Mouse (Mus musculus) hindbrain, postnatal 0 days (tissue): ENCODE measurements around the gene Coq8a. TPM values are rescaled to one million over a fixed set of nuclear protein-coding genes. Genes with fewer than 3 reads are reported as not detected.

Experiments
- ATAC-seq: fragments of 200-750 bp; cut with Nextera tagmentation; 2 replicates; pipeline ENCODE4 v1.8.0; 2017; ENCODE audit warnings: mild to moderate bottlenecking, moderate TSS enrichment, moderate library complexity
- DNase-seq: peaks from one replicate; pipeline ENCODE4 v3.0.0-alpha.2; 2015; ENCODE audit warnings: low spot score
- H3K27ac ChIP-seq: fragments of 300-500 bp; sonication (generic); 2 replicates; pipeline ENCODE4 v1.5.1; 2014; ENCODE audit warnings: mild to moderate bottlenecking
- H3K27me3 ChIP-seq: fragments of 300-500 bp; sonication (generic); 2 replicates; pipeline ENCODE4 v1.6.1; 2014; ENCODE audit warnings: low read length, mixed read lengths; ENCODE audit not compliant: insufficient read depth
- H3K36me3 ChIP-seq: fragments of 300-500 bp; sonication (generic); 2 replicates; pipeline ENCODE4 v1.6.1; 2014; ENCODE audit warnings: low read length, mixed read lengths; ENCODE audit not compliant: insufficient read depth
- H3K4me1 ChIP-seq: fragments of 300-500 bp; sonication (generic); 2 replicates; pipeline ENCODE4 v1.6.1; 2014; ENCODE audit warnings: antibody characterized with exemption, low read length, mixed read lengths; ENCODE audit not compliant: insufficient read depth
- H3K4me2 ChIP-seq: fragments of 300-500 bp; sonication (generic); 2 replicates; pipeline ENCODE4 v1.6.1; 2014; ENCODE audit warnings: low read depth, mild to moderate bottlenecking, low read length, moderate library complexity, mixed read lengths
- H3K4me3 ChIP-seq: fragments of 300-500 bp; sonication (generic); 2 replicates; pipeline ENCODE4 v1.5.1; 2014; ENCODE audit warnings: low read length
- H3K9ac ChIP-seq: fragments of 300-500 bp; sonication (generic); replicated peaks from 2 replicates; pipeline ENCODE4 v1.6.1; 2014; ENCODE audit warnings: mild to moderate bottlenecking, low read length, moderate library complexity, mixed read lengths
- H3K9me3 ChIP-seq: fragments of 300-500 bp; sonication (generic); 2 replicates; pipeline ENCODE4 v1.6.1; 2016; ENCODE audit warnings: low read length, mixed read lengths
- CTCF ChIP-seq: IDR thresholded peaks from 2 replicates; pipeline ENCODE4 v1.5.1; 2016; ENCODE audit warnings: antibody characterized with exemption, control low read depth, low read depth
- WGBS: fragments of 180-500 bp; shearing (Covaris S2); extraction: QIAGEN DNeasy Blood & Tissue Kit; methylation state at CpG from one replicate; pipeline ENCODE4 v1.1.7; 2014; 5-methylcytosine and 5-hydroxymethylcytosine counted together
- polyA plus RNA-seq: library from polyadenylated mRNA; unstranded; fragments of >200 nt; fragmentation: Nextera tagmentation; extraction: Ambion mirVana; gene quantifications from 2 replicates; pipeline ENCODE4 v1.2.1, GENCODE M21; 2015
- total RNA-seq: library from RNA; depleted of rRNA; stranded (reverse); fragments of >200 nt; gene quantifications from 2 replicates; pipeline ENCODE4 v1.2.3, GENCODE M21; 2014

Coq8a gene
- total and polyA plus RNA-seq, 2 experiments from 2014 or later, result 6.0 to 9.2 TPM

GRCm38 (mm10) chr1:180188951-180189350, 10.5 kb downstream of the Coq8a start:
- 80% methylated on average over 4 of the region's 4 CpGs for WGBS
- Histone ChIP-seq H3K27me3 (no peaks in the 10 kb centered on the region), H3K9me3 (no peaks in the 10 kb centered on the region), H3K36me3 (no peaks in the 10 kb centered on the region), H3K4me3 (no peak overlapping the region), H3K9ac (no peak overlapping the region), H3K4me1 (no peaks in the 10 kb centered on the region), H3K4me2 (no peak overlapping the region), H3K27ac (no peak overlapping the region)
- no peak for ATAC-seq
- no peak for TF ChIP-seq CTCF
- no peak for DNase-seq

DNA sequence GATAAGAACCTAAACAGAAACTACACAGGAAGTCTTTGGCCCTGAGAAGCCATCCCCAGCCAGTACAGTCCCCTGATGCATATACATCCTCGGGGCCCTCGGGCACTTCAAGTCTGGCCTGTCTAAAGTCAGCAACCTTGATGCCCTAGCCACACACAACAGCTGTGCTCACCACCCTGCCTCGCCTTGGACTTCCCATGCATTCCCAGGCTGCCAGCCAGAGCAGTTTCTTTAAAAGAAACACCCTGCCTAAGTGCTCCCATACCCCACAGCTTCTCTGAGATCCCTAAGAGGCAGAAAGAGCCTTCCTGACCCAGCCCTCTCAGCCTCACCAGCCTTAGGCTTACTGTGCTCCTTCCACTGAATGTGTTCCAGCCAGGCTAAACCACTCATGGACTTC, 13.0 kb downstream of the Coq8a start:
- WGBS, result 80% methylated on average over 3 of the region's 3 CpGs
- ATAC-seq (no peak), DNase-seq (no peak)

GRCm38 (mm10) chr1:180185877-180186276, 13.5 kb downstream of the Coq8a start:
- WGBS, result 63% methylated on average over 5 of the region's 5 CpGs
- Histone ChIP-seq H3K36me3 (no peaks in the 10 kb centered on the region), H3K4me2 (no peak overlapping the region), H3K4me1 (no peaks in the 10 kb centered on the region), H3K9me3 (no peaks in the 10 kb centered on the region), H3K9ac (no peak overlapping the region), H3K4me3 (no peak overlapping the region), H3K27ac (no peak overlapping the region), H3K27me3 (no peaks in the 10 kb centered on the region)
- no peak for ATAC-seq
- peak; percentile 10; the same call in 1 of the 2 replicates for TF ChIP-seq CTCF
- no peak for DNase-seq

More for the DNA sequence above, 13.0 kb downstream of the Coq8a start:
- H3K9ac ChIP-seq, result no peak overlapping the region
- no peak for TF ChIP-seq CTCF
- no peak overlapping the region for H3K27ac ChIP-seq
- no peak overlapping the region for H3K4me3 ChIP-seq
- H3K4me1 ChIP-seq, result no peaks in the 10 kb centered on the region
- no peaks in the 10 kb centered on the region for H3K36me3 ChIP-seq
- no peaks in the 10 kb centered on the region for H3K9me3 ChIP-seq
- no peaks in the 10 kb centered on the region for H3K27me3 ChIP-seq
- no peak overlapping the region for H3K4me2 ChIP-seq

DNA sequence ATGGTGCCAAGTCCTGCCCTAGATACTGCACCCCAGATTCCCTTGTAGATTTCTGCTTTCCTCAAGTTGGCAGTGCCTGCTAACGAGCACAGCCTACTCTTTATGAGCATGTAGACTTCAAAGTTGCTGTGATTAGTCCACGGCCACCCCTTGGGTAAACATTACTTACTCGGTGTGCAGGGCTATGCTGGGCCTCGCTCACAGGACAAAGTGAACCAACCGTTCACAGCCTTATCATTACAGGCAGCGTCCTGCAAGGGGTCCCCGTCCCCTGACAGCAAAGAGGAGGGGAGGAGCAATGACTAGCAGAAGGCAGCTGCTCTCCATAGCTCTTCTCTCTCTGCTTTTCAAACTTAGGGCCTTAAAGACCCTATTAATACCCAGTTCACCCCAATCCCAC, 14.6 kb downstream of the Coq8a start:
- Histone ChIP-seq H3K4me1 (no peaks in the 10 kb centered on the region), H3K4me2 (no peak overlapping the region), H3K36me3 (no peaks in the 10 kb centered on the region), H3K9ac (no peak overlapping the region), H3K27me3 (no peaks in the 10 kb centered on the region), H3K4me3 (no peak overlapping the region), H3K9me3 (no peaks in the 10 kb centered on the region), H3K27ac (no peak overlapping the region)
- no peak for DNase-seq
- no peak for ATAC-seq
- no peak for TF ChIP-seq CTCF
- WGBS, result 77% methylated on average over 7 of the region's 7 CpGs

DNA sequence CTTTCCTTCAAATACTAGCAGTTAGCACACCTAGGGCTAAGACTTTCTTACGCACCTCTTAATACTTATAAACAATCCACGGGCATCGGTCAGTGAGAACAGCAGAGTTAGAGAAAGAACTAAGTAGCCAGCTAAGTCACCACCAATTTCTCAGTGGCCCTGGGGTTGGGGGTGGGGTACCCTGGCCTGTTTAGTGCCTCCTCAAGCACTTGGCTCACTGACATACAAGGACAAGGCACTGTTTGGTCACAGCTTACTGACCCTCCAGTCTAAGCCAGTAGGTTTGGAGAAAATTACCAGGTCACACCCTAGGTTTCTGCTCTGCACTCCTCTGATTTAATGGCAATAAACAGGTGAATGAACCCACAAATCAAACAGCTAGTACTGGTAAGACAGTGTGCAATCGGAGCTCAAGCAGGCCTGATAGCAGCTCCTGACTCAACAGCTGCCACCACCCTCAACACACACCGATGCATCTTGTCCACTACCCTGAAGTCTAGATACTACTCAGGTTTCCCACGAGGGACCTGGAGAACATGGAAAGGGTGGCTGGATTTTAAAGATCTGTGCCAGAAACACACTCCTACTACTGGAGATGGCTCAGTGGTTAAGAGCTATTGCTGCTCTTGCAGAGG, 15.8 kb downstream of the Coq8a start:
- WGBS, result 91% methylated on average over 6 of the region's 6 CpGs
- H3K9ac ChIP-seq, result no peak overlapping the region

DNA sequence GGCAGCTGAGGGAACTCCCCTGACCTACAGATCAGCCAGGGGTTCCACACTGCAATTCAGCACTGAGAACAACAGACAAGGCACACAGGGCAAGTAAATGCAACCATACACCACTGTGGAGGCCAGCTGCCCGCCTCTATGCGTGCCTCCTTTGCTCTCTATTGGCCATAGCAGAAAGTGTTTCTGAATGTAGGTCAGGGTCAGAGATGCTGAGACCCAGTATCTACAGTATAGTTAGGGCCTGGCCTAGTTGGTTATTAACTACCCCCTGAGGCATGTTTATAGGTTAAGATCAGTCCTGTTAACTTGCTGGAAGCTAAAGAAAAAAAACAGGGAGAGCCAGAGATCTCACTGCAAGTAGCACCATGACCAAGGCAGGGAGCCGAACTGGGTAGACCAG, 16.7 kb downstream of the Coq8a start:
- Histone ChIP-seq H3K4me3 (no peak overlapping the region), H3K9ac (no peak overlapping the region), H3K27ac (no peak overlapping the region), H3K27me3 (no peaks in the 10 kb centered on the region), H3K9me3 (no peaks in the 10 kb centered on the region), H3K4me2 (no peak overlapping the region), H3K4me1 (no peaks in the 10 kb centered on the region), H3K36me3 (no peaks in the 10 kb centered on the region)
- no peak for TF ChIP-seq CTCF
- ATAC-seq (no peak), DNase-seq (no peak)
- WGBS, result 64% methylated on average over 3 of the region's 3 CpGs

More for the DNA sequence above, 15.8 kb downstream of the Coq8a start:
- H3K4me1 ChIP-seq, result no peaks in the 10 kb centered on the region
- H3K36me3 ChIP-seq, result no peaks in the 10 kb centered on the region
- DNase-seq (no peak), ATAC-seq (no peak)
- no peak overlapping the region for H3K27ac ChIP-seq
- no peak overlapping the region for H3K4me2 ChIP-seq
- no peak for TF ChIP-seq CTCF
- no peaks in the 10 kb centered on the region for H3K27me3 ChIP-seq
- no peaks in the 10 kb centered on the region for H3K9me3 ChIP-seq
- H3K4me3 ChIP-seq, result no peak overlapping the region

DNA sequence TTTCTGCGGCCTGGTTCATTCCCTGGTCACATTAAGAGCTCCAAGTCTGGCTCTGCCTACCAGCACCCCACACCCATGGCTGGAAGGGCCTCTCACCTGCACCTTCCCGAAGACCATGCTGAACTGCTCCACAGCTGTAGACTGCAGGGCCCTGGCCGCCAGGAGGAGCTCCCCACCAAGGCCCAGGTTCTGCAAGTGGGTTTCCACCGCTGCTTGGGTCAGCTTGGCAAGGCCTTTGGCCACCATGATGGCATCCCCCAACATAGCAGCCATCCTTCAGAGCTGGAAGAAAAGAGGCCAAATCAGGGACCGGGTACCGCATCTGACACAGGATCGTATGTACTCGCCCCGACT, 17.5 kb downstream of the Coq8a start:
- Histone ChIP-seq H3K9ac (no peak overlapping the region), H3K4me1 (no peaks in the 10 kb centered on the region), H3K4me3 (no peak overlapping the region), H3K9me3 (no peaks in the 10 kb centered on the region), H3K4me2 (no peak overlapping the region), H3K27ac (no peak overlapping the region), H3K27me3 (no peaks in the 10 kb centered on the region), H3K36me3 (no peaks in the 10 kb centered on the region)
- no peak for DNase-seq
- ATAC-seq, result no peak
- 88% methylated on average over 9 of the region's 9 CpGs for WGBS
- no peak for TF ChIP-seq CTCF
